Mouse (Mus musculus): ENCODE results near the gene Rsf1. TPM values are rescaled to one million over a fixed set of nuclear protein-coding genes. Genes with fewer than 3 reads are reported as not detected.

Gene Rsf1
- total RNA-seq, 2 experiments from 2014 or later, result 14.3 to 16.1 TPM

GRCm38 (mm10) chr7:97725401-97725800 lies 145.7 kb downstream of the Rsf1 start:
- no peak for DNase-seq

- DNase-seq, result no peak
These were observed 146.4 kb downstream of the Rsf1 start for GRCm38 (mm10) chr7:97726080-97726479.

GRCm38 (mm10) chr7:97726778-97727177 lies 147.1 kb downstream of the Rsf1 start:
- no peak for DNase-seq

GRCm38 (mm10) chr7:97728666-97729614 lies 149.3 kb downstream of the Rsf1 start:
- no peak for DNase-seq

GRCm38 (mm10) chr7:97730427-97730826 lies 150.7 kb downstream of the Rsf1 start:
- DNase-seq, result no peak

GRCm38 (mm10) chr7:97733606-97734005 lies 153.9 kb downstream of the Rsf1 start:
- DNase-seq, result no peak

- no peak for DNase-seq
These were observed 155.3 kb downstream of the Rsf1 start for GRCm38 (mm10) chr7:97735021-97735420.

GRCm38 (mm10) chr7:97735886-97736420 lies 156.3 kb downstream of the Rsf1 start:
- no peak for DNase-seq

GRCm38 (mm10) chr7:97737256-97737637 lies 157.6 kb downstream of the Rsf1 start:
- peak in 1 of 2 experiments; percentile 14 for DNase-seq

- DNase-seq, result peak; percentile 91 to 93
These were observed 158.2 kb downstream of the Rsf1 start, which contains the start of gene Aqp11 for GRCm38 (mm10) chr7:97737638-97738456. Gene Aqp11 (minus strand): TSS chr7:97738289.

- no peak for DNase-seq
These were observed 161.3 kb downstream of the Rsf1 start for GRCm38 (mm10) chr7:97740948-97741347.

- no peak for DNase-seq
These were observed 162.1 kb downstream of the Rsf1 start for GRCm38 (mm10) chr7:97741756-97742291.

Other genes starting within 250 kb of the Rsf1 start
- gene Usp35, start 247.9 kb upstream of the Rsf1 start, total RNA-seq (2021), result under 1 TPM; 0.41 to 0.60 TPM
- gene Kctd21, start 247.6 kb upstream of the Rsf1 start, total RNA-seq (2021), result 1 to 10 TPM; 4.1 to 4.9 TPM
- 1 to 10 TPM; 4.4 to 4.8 TPM for gene Alg8, start 208.3 kb upstream of the Rsf1 start, total RNA-seq (2021)
- gene Ndufc2, start 179.9 kb upstream of the Rsf1 start, total RNA-seq (2021), result 100 to 1,000 TPM; 548 to 551 TPM
- 100 to 1,000 TPM in 1 of 2 experiments, 10 to 100 TPM in 1; 73.2 to 181 TPM for gene Thrsp, start 162.2 kb upstream of the Rsf1 start, total RNA-seq (2021)
- under 1 TPM; 0.37 to 0.69 TPM for gene Kctd14, start 128.6 kb upstream of the Rsf1 start, total RNA-seq (2021)
- 10 to 100 TPM; 51.9 to 69.1 TPM for gene Ints4, start 98.9 kb upstream of the Rsf1 start, total RNA-seq (2021)
- 10 to 100 TPM; 63.9 to 67.8 TPM for gene Aamdc, start 392 bp upstream of the Rsf1 start, total RNA-seq (2021)
- 10 to 100 TPM; 28.7 to 29.5 TPM for gene Clns1a, start 116.7 kb downstream of the Rsf1 start, total RNA-seq (2021)
- 1 to 10 TPM; 1.5 to 1.7 TPM for gene Aqp11, start 158.4 kb downstream of the Rsf1 start, total RNA-seq (2021)
- gene Pak1, start 208.7 kb downstream of the Rsf1 start, total RNA-seq (2021), result 1 to 10 TPM; 1.5 to 2.2 TPM

Data from heart, adult 18-20 months (tissue).